Mouse (Mus musculus): ENCODE results near the gene Tas2r136.

The Tas2r136 gene

GRCm38 (mm10) chr6:132778062-132778461 lies at the start of gene Tas2r136:
Tas2r136 (minus strand) TSS chr6:132778162.
- no peak for DNase-seq

- no peak for DNase-seq
These were observed 24.6 kb upstream of the Tas2r136 start, which contains the start of gene Tas2r117 for GRCm38 (mm10) chr6:132802518-132802917. Tas2r117 (plus strand) TSS chr6:132802818.

- no peak for DNase-seq
These were observed 17.4 kb upstream of the Tas2r136 start for GRCm38 (mm10) chr6:132795393-132795792.

- DNase-seq: no peak
These were observed 16.1 kb downstream of the Tas2r136 start, which contains the start of gene Tas2r102 for GRCm38 (mm10) chr6:132761831-132762230. Tas2r102 (plus strand) TSS chr6:132762131.

GRCm38 (mm10) chr6:132754430-132754829 lies 23.5 kb downstream of the Tas2r136 start, which contains the start of gene Tas2r124:
Tas2r124 (plus strand) TSS chr6:132754730.
- DNase-seq: no peak

GRCm38 (mm10) chr6:132750206-132750605 lies 27.8 kb downstream of the Tas2r136 start:
- peak; percentile 43 for DNase-seq

- no peak for DNase-seq
These were observed 40.0 kb downstream of the Tas2r136 start, which contains the start of gene Tas2r115 for GRCm38 (mm10) chr6:132737935-132738334. Tas2r115 (minus strand) TSS chr6:132738035.
